Mouse (Mus musculus) left cerebral cortex, adult 18-20 months (tissue): ENCODE data around the gene Sox1. TPM values are rescaled to one million over a fixed set of nuclear protein-coding genes. Genes with fewer than 3 reads are reported as not detected.
A peak's percentile ranks its signal among the peaks of the same experiment; 100 is the strongest.

Experiments used
- DNase-seq, 2 experiments: peaks; one replicate each; pipeline ENCODE4 v3.0.0; 2021 to 2022; ENCODE audit warnings: low spot score in 2 of 2, mixed read lengths in 1 of 2
- long read RNA-seq, 2 experiments: library from polyadenylated mRNA; stranded (forward); transcript quantifications; one replicate each; pipeline ENCODE4 v2.0.0; 2021
- total RNA-seq, 2 experiments: library from RNA; stranded (reverse); gene quantifications; 2 replicates each; pipeline ENCODE4 v1.2.3; 2021

Sox1 gene
- 10 to 100 TPM in 1 of 2 experiments, 1 to 10 TPM in 1; 9.4 to 10.6 TPM for total RNA-seq
- long read RNA-seq, experiment 1, full-length matches to known transcripts = 9 of 9 reads
- long read RNA-seq, experiment 1, partial matches to known transcripts = 0 of 9 reads
- long read RNA-seq, experiment 1, other reads (novel, unspliced or antisense) = 0 of 9 reads
- long read RNA-seq, experiment 2, full-length matches to known transcripts = 2 of 2 reads
- long read RNA-seq, experiment 2, partial matches to known transcripts = 0 of 2 reads
- long read RNA-seq, experiment 2, other reads (novel, unspliced or antisense) = 0 of 2 reads

DNA sequence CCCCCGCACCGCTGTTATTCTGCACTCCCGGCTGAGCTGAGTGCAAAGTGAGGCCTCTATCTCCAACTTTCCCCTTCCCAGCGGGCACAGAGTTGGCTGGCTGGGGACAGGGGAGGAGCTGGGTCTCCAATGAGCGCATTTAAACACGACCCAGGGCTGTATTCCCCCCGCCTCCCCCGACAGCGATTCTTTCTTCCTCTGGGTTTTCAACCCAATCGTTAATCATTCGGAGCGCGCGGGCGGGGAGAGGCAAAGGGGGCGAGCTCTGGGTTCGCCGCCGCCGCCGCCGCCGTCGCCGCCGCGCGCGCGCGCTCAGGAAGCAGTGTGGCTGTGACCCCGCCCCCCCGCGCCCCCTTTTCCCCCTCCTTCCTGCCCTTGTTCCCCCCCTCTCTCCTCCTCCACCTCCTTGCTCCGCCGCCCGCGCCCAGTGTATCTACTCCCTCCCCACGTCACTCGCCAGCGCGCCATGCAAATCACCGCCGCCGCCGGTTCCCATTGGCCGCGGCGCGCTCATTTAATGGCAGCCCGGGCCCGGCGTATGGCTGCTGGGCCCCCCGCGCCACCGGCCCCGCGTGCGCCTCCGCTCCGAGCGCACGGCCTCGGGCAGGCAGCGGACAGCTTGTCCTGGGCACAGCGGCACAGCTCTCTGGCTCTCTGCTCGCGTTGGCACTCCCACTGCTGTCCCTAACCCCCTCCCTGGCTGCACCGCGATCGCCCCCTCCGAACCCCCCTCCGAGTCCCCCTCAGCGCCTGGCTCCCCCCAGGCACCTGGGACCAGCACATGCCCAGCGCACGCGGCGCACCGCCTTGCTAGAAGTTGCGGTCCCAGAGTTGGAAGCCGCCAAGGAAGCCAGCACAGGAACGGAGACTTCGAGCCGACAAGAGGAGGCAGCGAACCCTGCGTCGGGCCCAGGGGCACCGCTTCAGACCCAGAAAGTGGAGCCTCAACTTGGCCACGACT lies at the start of gene Sox1:
Gene Sox1, plus strand, starts transcription at position 225 of the 961 bp plus-strand sequence.
- peak; percentile 51 to 71 for DNase-seq

DNA sequence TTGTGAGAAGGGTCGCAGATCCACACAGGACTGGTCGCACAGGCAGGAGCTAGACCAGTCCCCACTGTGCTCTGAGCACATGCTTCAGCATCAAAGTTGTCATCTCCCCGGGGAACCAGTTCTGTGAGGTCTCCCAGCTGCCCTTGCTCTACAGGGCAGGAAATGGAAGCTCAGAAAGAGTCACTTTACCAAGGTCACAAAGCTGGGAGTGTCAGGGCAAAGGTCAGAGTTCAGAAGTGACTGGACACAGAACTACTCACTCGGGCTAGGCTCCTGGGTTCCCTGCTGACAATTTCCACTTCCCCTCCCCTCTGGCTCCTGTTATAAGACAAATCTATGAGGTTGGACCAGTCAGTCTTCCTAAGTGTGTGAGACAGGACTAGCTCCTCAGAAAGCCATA lies 49.2 kb upstream of the Sox1 start:
- DNase-seq = no peak

DNA sequence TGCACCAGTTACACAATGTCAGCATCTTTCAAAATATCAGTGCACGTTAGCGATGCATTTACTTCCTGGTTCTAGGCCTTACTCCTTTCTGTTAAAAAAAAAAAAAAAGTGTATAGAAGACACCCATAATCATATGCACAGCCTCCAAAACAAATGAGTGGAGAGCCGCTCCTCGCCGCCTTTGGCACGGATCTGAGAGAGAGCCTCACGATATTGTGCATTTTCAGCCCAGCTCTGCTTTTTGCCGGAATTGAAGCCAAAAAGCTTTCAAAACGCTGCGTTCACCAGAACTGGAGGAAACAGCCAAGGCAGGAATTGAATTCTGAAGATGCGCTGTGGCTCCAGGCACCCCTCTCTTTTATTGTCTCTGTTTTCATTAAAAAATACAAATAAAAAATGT lies 48.2 kb upstream of the Sox1 start:
- no peak for DNase-seq

DNA sequence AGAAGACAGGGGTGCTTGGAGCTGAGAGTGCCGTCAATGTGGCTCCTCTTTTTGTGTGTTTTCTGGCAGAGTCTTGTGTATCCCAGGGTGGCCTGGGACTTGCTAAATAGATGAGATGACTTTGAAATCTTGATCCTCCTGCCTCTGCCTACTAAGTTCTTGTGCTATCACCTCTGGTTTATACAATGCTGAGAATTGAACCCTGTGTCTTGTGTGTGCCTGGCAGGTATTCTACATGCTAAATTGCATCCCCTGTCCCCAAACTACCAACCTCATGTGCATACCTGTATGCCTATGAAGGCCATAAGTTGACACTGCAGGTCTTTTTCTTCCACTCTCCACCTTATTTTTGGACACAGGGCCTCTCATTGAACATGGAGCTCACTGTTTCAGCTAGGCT lies 46.8 kb upstream of the Sox1 start:
- DNase-seq = no peak

DNA sequence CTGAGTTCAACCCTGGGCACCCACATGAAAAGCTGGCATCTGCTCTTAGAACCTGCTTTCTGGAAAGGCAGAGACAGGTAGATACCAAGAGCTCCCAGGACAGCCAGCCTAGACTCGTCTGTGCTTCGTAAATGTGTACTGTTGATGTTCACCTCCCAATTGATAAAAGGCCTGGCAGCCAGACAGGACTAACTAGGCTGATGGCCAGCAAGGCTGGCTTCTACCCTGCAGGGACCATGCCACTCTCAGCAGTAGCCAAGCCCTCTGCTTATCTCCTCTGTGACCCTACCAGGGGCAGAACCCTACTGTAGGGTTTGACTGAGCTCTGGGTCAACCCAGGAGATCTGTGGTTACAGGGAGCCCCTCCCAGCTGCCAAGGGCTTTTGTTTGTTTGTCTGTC lies 45.5 kb upstream of the Sox1 start:
- DNase-seq = no peak

DNA sequence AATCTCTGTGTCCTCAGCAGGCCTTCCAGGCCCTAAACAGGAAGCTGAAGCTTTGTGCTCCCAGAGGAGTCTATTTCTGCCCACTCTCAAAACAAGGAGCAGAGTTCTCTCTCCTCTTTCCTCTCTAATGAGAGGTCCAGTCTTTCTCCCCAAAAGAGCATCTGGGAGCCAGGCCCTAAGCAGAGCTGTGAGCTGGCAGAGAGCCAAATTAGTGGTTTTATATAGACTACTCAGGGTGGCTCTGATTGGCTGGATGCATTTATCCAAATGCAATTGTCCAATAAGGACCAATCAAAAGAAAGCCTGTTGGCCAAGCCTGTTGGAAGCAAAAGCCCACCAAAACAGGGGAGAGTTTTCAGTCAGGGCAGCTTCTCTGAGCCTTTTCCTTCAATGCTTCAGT lies 44.0 kb upstream of the Sox1 start:
- DNase-seq = no peak

DNA sequence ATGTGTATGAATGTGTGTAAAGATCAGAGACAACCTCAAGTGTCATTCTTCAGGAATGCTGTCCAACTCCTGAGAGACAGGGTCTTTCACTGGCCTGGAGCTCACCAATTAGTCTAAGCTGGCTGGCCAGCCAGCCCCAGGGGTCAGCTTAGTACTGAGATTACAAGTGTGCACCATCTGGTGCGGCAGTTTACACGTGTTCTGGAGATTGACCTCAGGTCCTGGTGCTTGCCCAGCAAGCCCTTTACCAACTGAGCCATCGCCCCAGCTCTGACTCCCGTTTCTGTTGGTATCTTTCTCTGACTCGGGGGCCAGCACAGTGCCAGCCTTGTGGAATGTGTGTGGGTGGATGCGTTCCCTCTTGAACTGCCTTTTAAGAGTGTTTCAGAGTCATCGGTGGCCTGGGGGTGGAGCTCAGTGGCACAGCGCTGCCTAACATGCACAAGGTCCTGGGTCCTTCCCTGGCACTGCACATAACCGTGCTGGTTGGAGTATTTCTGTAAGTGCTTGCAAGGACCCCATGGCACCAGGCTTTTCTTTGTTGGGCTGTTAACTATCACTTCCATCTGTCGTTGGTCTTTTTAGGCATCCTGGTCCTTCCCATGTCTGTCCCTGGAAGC lies 40.6 kb upstream of the Sox1 start:
- DNase-seq = no peak

DNA sequence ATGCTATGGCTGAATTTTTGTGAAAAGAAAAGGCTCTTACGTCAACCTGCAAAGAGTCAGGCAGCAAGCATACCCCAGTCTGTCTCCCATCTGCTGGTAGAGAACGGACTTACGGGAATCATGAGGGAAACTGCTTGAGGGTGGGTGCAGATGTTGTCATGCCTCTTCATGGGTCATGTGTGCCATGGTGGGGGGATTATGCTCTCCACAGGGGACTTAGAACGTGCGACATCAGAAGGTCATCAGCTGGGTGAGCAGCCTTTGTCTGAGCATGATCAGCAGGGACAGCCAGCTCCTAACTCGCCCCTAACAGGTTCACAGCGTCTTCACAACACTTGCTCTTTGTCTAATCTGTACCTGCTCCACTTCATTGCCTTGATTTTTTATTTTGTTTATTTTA lies 26.9 kb upstream of the Sox1 start:
- no peak for DNase-seq

DNA sequence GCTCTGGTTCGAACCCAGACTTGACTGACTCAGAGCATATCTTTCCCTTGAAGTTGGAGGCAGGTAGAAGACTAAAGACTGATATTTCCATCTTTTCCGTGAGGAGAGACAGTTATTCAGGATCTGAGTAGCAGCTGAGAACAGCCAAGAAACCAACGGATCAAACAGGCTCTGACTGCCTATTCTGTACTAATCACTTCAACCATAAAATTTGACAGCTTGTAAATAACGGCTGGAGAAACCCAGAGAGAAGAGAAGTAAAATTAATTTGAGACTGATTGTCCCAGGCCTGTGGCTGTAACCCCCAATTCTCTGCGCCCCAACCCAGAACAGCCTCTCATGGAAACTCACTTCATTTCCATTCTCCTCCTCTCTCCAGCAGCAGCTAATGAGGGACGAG lies 26.2 kb upstream of the Sox1 start:
- no peak for DNase-seq

DNA sequence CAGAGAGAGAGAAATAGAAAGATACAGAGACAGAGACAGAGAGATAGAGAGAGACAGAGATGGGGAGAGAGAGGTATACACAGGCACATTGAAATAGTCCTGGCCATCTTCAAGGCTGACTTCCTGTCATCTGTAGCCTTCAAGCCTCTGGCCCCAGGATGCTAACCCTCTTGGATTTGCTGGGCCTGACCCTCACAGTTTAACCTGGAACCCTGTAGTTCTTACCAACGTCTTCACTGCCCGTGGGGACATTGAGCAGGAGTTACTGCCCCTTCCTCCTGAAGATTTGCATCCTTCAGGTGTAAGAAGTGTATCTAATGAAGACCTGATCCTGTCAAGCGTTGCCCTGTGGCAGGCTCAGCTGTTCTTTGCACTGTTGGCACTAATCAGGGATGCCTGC lies 14.0 kb upstream of the Sox1 start:
- no peak for DNase-seq

DNA sequence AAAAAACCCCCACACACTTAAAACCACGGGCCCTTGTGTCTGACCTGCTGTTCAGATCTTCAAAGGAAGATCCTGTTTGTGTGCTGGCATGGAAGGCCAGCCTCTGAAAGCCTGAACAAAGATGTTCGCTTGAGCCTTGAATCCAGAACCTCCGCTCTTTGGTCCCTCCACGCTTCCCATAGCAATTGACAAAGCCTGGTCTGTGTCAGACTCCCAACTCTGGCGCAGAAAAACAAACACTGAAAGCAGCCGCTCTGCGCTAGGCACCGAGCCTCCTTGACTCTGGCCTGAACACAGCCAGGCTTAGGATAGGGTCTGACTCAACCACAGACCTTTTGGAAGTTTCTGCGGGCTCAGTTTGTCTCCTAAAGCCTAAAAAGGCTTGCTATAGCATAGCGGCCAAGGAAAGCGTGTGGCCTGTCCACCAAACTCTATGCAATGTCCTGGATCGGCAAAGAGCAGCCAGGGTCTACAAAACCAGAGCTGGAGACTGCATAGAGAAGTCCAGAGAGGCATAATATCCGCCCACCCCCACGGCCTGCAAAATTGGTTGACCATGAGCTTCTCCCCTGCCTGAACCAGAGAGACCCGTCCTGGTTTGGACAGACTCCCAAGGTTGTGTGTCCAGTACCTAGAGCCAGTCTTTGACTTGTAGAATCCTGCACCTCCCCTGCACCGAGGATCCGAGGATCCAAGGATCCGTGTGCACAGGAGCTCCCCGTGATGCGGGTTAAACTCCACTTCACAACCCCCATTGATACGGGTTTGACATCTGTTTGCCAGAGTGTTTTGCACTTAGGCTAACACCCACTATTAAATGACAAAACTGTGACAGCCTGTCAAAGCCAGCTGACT lies 12.2 kb upstream of the Sox1 start:
- DNase-seq = no peak

DNA sequence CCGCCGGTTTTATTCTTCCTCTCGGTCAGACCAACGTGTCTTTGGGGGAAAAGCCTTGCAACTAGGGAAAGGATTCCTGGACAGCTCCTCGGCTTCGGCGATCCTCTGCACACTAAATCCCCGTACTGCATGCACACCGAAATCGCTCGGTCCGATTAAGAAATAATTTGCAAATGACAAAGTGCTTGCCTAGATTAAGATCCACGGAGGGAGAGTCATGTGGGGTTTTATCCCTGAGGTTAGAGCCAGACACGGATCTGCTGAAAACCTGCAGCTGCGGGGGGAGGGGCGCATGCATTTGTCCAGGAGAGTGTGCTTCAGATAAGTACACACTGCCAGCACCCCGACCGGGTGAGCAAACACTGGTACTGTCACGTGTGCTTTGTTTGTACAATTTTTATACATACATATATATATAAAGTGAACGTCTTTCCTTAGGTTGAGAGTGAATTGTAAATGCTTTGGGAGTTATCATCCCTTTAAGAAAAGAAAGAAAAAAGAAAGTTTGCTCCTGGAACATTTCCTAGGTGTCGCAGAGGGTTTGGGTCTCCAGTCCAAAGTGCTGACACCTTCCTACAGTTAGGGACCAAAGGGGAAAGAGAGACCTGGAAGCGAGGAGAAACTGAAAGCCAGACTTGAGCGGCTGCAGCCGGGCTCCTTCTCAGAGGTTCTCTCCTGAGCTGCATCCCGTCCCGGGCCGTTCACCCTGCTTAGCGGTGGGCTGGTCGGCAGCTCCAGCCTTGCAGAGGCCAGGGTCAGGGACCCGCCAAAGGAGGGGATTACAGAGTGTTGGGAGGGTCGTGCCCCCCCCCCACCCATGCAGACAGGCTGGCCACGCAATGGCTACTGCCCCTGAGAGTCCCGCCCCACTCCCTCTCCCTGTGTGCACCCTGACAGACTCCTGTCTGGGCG lies 10.9 kb upstream of the Sox1 start:
- no peak for DNase-seq

DNA sequence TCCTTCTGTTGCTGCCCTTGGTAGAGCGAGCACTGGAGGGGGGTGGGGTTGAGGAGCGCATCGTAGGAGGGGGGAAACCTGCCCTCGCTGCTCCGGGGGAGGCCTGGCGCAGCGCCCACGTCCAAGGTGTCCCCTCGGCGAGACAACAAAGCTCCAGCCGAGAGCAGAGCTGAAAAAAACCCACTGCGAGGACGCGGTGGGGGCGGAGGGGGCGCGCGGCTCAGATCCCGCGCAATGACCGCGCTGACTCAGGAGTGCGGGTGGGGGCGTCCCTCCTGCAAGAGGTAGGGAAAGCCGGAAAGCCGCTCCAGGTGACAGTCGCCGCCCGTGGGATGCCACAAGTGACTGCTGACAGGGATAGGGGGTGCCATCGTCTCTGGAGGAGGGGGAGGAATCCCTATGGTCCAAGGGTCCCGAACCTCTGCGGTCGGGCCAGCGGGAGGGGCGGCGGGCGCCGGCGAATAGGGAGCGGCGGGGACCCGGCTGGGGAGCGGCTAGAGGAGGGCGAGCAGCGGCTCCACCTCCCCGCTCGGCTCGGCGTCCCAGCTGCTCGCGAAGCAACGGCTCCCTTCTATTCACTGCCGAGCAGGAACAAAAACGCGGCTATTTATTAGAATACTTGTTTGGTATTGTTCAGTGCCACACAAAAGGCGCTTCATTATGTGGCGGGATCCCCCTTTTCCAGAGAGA lies 10.0 kb upstream of the Sox1 start:
- peak in 1 of 2 experiments; percentile 28 for DNase-seq

DNA sequence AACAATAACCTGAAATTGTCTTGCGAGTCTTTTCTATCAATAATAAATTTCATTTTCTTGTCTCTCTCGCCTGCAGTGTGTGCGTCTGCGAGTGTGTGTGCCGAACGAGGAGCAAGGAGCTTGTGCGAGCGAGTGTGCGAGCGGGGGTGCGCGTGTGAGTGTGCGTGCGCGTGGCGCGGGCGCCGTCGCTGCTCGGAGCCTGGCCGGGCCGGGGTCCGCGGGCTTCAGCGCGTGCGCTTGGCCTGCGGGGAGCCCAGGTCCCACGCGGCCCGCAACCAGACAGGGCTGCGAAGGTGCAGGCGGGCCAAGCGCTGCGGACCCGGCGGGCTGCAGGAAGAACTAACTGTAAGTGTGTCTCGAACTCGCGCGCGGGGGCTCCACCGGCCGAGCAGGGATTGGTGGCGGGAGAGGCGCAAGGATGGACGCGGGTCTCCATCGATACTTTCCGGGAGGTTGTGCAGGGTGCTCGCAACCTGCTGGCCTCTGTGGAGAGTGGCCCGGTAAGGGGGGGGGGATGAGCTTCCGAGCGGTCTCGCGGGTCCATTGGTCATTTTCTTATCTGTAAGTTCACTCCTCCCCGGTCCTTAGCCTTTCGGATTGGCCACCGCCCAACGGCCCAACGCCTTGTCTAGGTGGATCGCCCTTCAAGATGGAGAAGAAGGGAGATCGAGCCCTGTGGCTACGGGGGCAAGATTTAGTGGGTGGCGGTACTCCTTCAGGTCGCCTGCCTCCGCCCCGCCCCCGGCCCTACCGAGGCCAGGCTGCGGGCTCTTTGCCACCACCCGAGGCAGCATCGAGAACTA lies 9.2 kb upstream of the Sox1 start:
- no peak for DNase-seq

DNA sequence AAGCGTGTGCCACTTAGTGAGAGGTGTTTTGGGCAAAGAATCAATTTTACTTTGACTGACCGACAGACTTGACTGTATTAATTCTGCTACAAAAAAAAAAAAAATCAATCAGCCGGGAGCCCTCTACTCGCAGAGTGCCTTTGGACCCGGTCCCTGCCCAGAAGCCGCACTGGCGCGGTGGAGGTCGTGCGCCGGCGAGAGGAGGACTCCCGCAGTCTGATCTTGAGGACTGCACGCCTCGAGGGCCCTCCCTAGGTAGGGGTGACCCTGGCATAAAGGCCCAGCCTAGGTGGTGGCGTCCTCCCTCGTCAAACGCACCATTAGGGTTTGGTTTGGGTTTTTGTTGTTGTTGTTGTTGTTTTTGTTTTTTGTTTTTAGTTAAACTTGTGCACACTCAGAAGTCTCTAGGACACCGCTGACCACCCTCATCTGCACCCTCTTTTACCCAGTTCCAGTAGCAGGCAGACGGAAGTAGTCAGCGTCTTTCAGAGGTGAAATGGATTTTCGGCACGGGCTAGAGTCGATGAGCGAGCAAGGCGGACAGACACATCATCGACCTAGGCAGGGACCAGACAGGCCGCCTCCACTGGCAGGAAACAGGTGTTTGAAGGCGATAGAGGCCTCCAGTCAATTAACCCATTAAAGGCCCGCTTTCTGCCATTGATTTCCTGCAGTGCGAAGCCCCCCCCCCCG lies 8.4 kb upstream of the Sox1 start:
- DNase-seq = no peak

DNA sequence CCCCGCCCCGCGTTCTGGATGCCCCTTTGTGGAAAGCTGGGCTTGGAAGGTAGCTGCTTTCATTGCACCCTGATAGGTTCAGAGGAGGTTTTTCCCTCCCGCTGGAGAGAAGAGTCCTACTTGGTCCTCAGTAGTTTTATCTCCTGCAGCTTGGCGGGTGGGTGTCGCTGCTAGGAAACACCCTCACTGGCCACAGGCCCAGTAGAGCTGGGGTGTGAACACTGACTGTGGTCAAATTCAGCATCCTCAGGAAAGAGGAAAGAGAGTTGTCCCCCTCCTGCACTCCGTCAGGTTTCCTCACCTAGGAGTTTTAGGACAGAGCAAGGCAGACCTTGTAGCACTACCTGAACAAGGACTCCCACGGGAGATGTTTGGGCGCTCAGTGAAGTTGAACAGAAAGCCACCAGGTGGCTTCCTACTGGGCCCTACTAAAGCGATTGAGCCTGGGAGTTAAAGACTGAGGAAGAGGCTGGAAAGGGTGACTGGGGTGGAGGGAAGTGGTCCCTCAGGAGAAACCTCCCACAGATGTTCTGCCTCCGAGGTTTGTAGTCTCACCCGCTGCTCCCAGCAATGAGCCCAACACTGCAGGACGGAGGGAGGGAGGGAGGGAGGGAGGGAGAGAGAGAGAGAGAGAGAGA lies 7.8 kb upstream of the Sox1 start:
- no peak for DNase-seq

DNA sequence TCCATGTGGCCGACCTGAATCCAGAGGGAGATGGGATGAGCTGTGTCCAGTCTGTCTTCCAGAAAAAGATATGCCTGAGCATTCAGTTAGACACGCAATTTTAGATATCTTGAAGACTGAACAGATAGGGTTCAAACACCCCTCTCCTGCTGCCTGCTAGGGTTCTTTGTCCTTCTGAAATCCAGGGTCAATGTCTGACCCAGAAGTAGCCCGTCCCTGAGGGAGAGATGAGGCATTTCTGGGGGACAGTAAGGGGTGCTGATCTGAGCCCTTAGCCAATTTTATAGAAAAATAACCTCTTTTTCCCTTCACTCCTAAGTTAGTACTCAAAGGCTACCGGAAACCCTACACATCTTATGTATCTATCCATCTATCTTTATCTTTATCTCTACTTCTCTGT lies 7.2 kb upstream of the Sox1 start:
- no peak for DNase-seq
